ENCODE assay signal across 13 mouse cellular contexts in the genomic region with DNA sequence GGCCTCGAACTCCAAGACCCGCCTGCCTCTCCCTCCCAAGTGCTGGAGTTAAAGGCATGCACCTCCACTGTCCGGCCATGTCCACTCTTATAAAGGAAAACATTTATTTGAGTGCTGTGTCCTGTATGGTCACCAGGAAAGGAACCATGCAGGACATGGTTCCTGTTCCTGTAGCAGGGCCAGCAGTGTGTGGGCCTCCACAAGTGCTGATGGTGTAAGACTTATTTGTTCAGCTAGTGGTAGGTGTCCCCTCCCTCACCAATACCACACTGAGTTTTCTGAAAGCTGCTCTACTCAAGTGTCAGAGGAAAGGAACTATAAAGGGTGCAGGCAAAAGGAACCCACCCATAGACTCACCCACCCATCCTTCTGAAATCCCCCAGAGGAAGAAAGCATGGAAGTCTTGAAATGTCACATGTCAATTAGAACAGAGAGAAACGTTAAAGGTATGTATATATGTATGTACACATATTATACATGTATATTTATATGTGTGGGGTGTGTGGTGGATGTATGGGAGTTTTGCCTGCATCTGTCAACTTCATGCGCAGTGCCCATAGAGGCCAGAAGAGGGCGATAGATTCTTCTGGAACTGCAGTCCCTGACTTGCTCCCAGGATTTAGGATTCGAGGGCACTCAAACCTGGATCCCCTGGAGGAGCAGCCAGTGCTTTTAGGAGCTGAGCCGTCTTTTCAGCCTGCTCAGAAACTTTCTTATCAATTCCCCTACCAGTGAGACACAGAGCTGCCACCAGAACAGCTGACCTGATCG. TPM values are rescaled to one million over a fixed set of nuclear protein-coding genes. Genes with fewer than 3 reads are reported as not detected.
DNase-seq lines count a peak whose midpoint lies in the region; ATAC-seq and TF ChIP-seq lines count a peak whose summit lies in the region.
"Not testable (repeated sequence)": the region's sequence is repeated elsewhere in the genome, so short reads cannot be mapped to it uniquely, and the experiment has no call there.
"Had no signal": no experiment of that assay in that cellular context is flagged by ENCODE, and none has a peak within 500 bp of the region (broad histone marks: within the 10 kb centered on the region; RNA-seq: fewer than 3 reads in every experiment).

No protein-coding gene starts in this region.

- peak; percentile 29 to 38 (median 35); a peak in 4 of 6 replicates for TF ChIP-seq CTCF in MEL (IDR thresholded peaks at IDR 0.05 in 2 of 3, conservative IDR thresholded peaks at IDR 0.05 in 1 of 3; ENCODE audit: control insufficient read depth in 1 of 3, insufficient read depth in 1 of 3, low read depth in 2 of 3, low read length in 3 of 3, poor library complexity in 1 of 3, severe bottlenecking in 1 of 3)
- peak; percentile 82 for TF ChIP-seq CTCF in liver, embryonic 14.5 days (IDR thresholded peaks at IDR 0.05; ENCODE audit: low read depth)
- peak; percentile 67; the same call in 1 of the 2 replicates for TF ChIP-seq CTCF in testis, adult 2 months (IDR thresholded peaks at IDR 0.05; ENCODE audit: control insufficient read depth, insufficient read depth, insufficient replicate concordance, low read depth, low read length)

- DNase-seq in MEL (ENCODE audit: low read depth, low spot score): peak; percentile 40
- peak; percentile 15 for DNase-seq in cerebellum, adult 8-10 months
- peak; percentile 49 for DNase-seq in forebrain, embryonic 14.5 days (ENCODE audit: low spot score)
- DNase-seq in heart, postnatal 36 days: peak; percentile 45 to 56
- peak; percentile 33 for DNase-seq in layer of hippocampus, adult 11-12 months (ENCODE audit: low spot score)
- not testable (repeated sequence) for DNase-seq in liver, embryonic 14.5 days (ENCODE audit: low read depth in 3 of 3, low spot score in 3 of 3)

- not testable (repeated sequence) for H3K4me2 ChIP-seq in forebrain, embryonic 14.5 days (ENCODE audit: low read length); liver, embryonic 14.5 days (ENCODE audit: low read depth); neural tube, embryonic 14.5 days (ENCODE audit: low read depth, low read length)

- not testable (repeated sequence) for H3K9me3 ChIP-seq in MEL (replicated peaks; ENCODE audit: insufficient read depth, low read length); forebrain, embryonic 14.5 days (replicated peaks; ENCODE audit: control insufficient read depth, low read length); liver, embryonic 14.5 days (ENCODE audit: control insufficient read depth, low read length); neural tube, embryonic 14.5 days (ENCODE audit: control insufficient read depth, low read length)

- not testable (repeated sequence) for H3K79me2 ChIP-seq in MEL (ENCODE audit: control insufficient read depth, insufficient read depth, low read length, poor library complexity)

- not testable (repeated sequence) for H3K9ac ChIP-seq in MEL (ENCODE audit: control insufficient read depth, low read depth, low read length, poor library complexity, severe bottlenecking); forebrain, embryonic 14.5 days (ENCODE audit: low read length); liver, embryonic 14.5 days (replicated peaks); neural tube, embryonic 14.5 days (replicated peaks; ENCODE audit: low read depth, low read length)

- TF ChIP-seq POLR2A in MEL (IDR thresholded peaks at IDR 0.05; ENCODE audit: control insufficient read depth in 1 of 2, insufficient read depth in 1 of 2, low read depth in 1 of 2, low read length in 2 of 2, poor library complexity in 1 of 2); testis, adult 2 months (IDR thresholded peaks at IDR 0.05; ENCODE audit: control insufficient read depth, low read depth, low read length): not testable (repeated sequence)

- ATAC-seq in forebrain, embryonic 14.5 days: peak; percentile 23; the same call in 1 of the 2 replicates
- not testable (repeated sequence) for ATAC-seq in liver, embryonic 14.5 days (ENCODE audit: insufficient read depth)
- peak; percentile 42; the same call in 1 of the 2 replicates for ATAC-seq in neural tube, embryonic 14.5 days (ENCODE audit: low read depth)

- intact Hi-C loops in heart, postnatal 36 days (cut with DNase I): loop anchor here (10.0 kb wide), 2 partner anchors 313 to 367 kb away; partner anchors contain the start of genes Ccnb1ip1 and Parp2

- not testable (repeated sequence) for H3K4me1 ChIP-seq in MEL (ENCODE audit: control insufficient read depth in 1 of 2, insufficient read depth in 2 of 2, low read length in 2 of 2); forebrain, embryonic 14.5 days (ENCODE audit: control insufficient read depth, insufficient read depth, low read length); liver, embryonic 14.5 days (replicated peaks; ENCODE audit: control insufficient read depth in 2 of 2, insufficient read depth in 2 of 2, low read length in 1 of 2); neural tube, embryonic 14.5 days (ENCODE audit: control insufficient read depth, insufficient read depth, low read length); testis, adult 2 months (ENCODE audit: control insufficient read depth, insufficient read depth, low read length)

- not testable (repeated sequence) for H3K27me3 ChIP-seq in MEL (ENCODE audit: control insufficient read depth in 1 of 2, insufficient read depth in 2 of 2, low read length in 2 of 2); forebrain, embryonic 14.5 days (replicated peaks; ENCODE audit: control insufficient read depth, insufficient read depth, low read length); liver, embryonic 14.5 days (ENCODE audit: control insufficient read depth, insufficient read depth, low read length); neural tube, embryonic 14.5 days (ENCODE audit: control insufficient read depth, insufficient read depth, low read length); testis, adult 2 months (ENCODE audit: control insufficient read depth, insufficient read depth, low read length)

- not testable (repeated sequence) for TF ChIP-seq EP300 in MEL (IDR thresholded peaks at IDR 0.05; ENCODE audit: low read depth in 1 of 2, low read length in 2 of 2); liver, embryonic 14.5 days (IDR thresholded peaks at IDR 0.05; ENCODE audit: low read depth)

- peak; percentile 8; the same call in 1 of the 2 replicates for TF ChIP-seq RAD21 in MEL (IDR thresholded peaks at IDR 0.05; ENCODE audit: low read depth, low read length)

- H3K4me3 ChIP-seq in MEL (ENCODE audit: control insufficient read depth in 1 of 2, insufficient read depth in 1 of 2, low read depth in 2 of 2, low read length in 2 of 2); forebrain, embryonic 14.5 days (ENCODE audit: low read depth, low read length); liver, embryonic 14.5 days (ENCODE audit: insufficient read depth in 1 of 2, low read depth in 2 of 2, low read length in 2 of 2); neural tube, embryonic 14.5 days (ENCODE audit: low read depth, low read length); testis, adult 2 months (ENCODE audit: control insufficient read depth, low read depth, low read length): not testable (repeated sequence)

- not testable (repeated sequence) for H3K27ac ChIP-seq in MEL (ENCODE audit: control insufficient read depth, low read depth, low read length); forebrain, embryonic 14.5 days (ENCODE audit: low read depth, low read length); liver, embryonic 14.5 days; neural tube, embryonic 14.5 days (ENCODE audit: low read depth, low read length); testis, adult 2 months (ENCODE audit: control insufficient read depth, insufficient read depth, low read depth, low read length)

- 38% methylated on average over 9 of the region's 9 CpGs for WGBS in forebrain, embryonic 14.5 days
- 29% methylated on average over 9 of the region's 9 CpGs for WGBS in liver, embryonic 14.5 days (ENCODE audit: insufficient replicate concordance)
- 37% methylated on average over 9 of the region's 9 CpGs for WGBS in neural tube, embryonic 14.5 days

- not testable (repeated sequence) for H3K36me3 ChIP-seq in MEL (ENCODE audit: control insufficient read depth in 1 of 2, insufficient read depth in 2 of 2, low read length in 2 of 2); forebrain, embryonic 14.5 days (ENCODE audit: control insufficient read depth, insufficient read depth, low read length); liver, embryonic 14.5 days (replicated peaks; ENCODE audit: control insufficient read depth, insufficient read depth, low read depth); neural tube, embryonic 14.5 days (ENCODE audit: control insufficient read depth, insufficient read depth, low read length); testis, adult 2 months (ENCODE audit: control insufficient read depth, insufficient read depth, low read length)

RNA-seq across cellular contexts. Expression of gene Rnase2b, which starts 10.2 kb away (rescaled TPM):
- not detected in 2 replicates for total RNA-seq in MEL (2012; rRNA removed)
- not detected for polyA plus RNA-seq in MEL (2012; ENCODE audit: insufficient read depth in 1 of 2, insufficient read length in 2 of 2, low read depth in 1 of 2, low replicate concordance in 2 of 2, missing spikeins in 1 of 2)
- not detected in 2 replicates for polyA plus RNA-seq in forebrain, embryonic 14.5 days (2014; fragmentation: Nextera tagmentation; extraction: Ambion mirVana)
- not detected for total RNA-seq in heart, postnatal 36 days (2021)
- polyA plus RNA-seq in liver, embryonic 14.5 days (2012; rRNA removed): not detected in 2 replicates
- not detected in 2 replicates for polyA plus RNA-seq in liver, embryonic 14.5 days (2014; fragmentation: Nextera tagmentation; extraction: Ambion mirVana)
- polyA plus RNA-seq in neural tube, embryonic 14.5 days (2014; fragmentation: Nextera tagmentation; extraction: Ambion mirVana): not detected in 2 replicates
- polyA plus RNA-seq in testis, adult 2 months (2012; rRNA removed): not detected in 2 replicates
- total RNA-seq: heart, postnatal 25 days had no signal
- polyA plus RNA-seq: embryonic facial prominence, embryonic 15.5 days; limb, embryonic 13.5 days; neural tube, embryonic 13.5 days; Patski had no signal

RNA-seq across cellular contexts. Expression of gene Rnase1, which starts 25.7 kb away (rescaled TPM):
- total RNA-seq in MEL (2012; rRNA removed): not detected in 2 replicates
- polyA plus RNA-seq in MEL (2012; ENCODE audit: insufficient read depth in 1 of 2, insufficient read length in 2 of 2, low read depth in 1 of 2, low replicate concordance in 2 of 2, missing spikeins in 1 of 2): under 1 TPM in 1 of 2 experiments, not detected in 1; 0.07 TPM
- 0.18 TPM in 1 of 2 replicates, not detected in the other for polyA plus RNA-seq in forebrain, embryonic 14.5 days (2014; fragmentation: Nextera tagmentation; extraction: Ambion mirVana)
- 1 to 10 TPM in 1 of 2 experiments, under 1 TPM in 1; 0.80 to 1.1 TPM for total RNA-seq in heart, postnatal 36 days (2021)
- not detected in 2 replicates for polyA plus RNA-seq in liver, embryonic 14.5 days (2012; rRNA removed)
- not detected in 2 replicates for polyA plus RNA-seq in liver, embryonic 14.5 days (2014; fragmentation: Nextera tagmentation; extraction: Ambion mirVana)
- 1.1 and 1.2 TPM in 2 replicates for polyA plus RNA-seq in neural tube, embryonic 14.5 days (2014; fragmentation: Nextera tagmentation; extraction: Ambion mirVana)
- 0.56 and 0.84 TPM in 2 replicates for polyA plus RNA-seq in testis, adult 2 months (2012; rRNA removed)
- polyA plus RNA-seq: Patski had no signal

RNA-seq across cellular contexts. Expression of gene Ang2, which starts 26.7 kb away (rescaled TPM):
- not detected in 2 replicates for total RNA-seq in MEL (2012; rRNA removed)
- polyA plus RNA-seq in MEL (2012; ENCODE audit: insufficient read depth in 1 of 2, insufficient read length in 2 of 2, low read depth in 1 of 2, low replicate concordance in 2 of 2, missing spikeins in 1 of 2): not detected
- polyA plus RNA-seq in forebrain, embryonic 14.5 days (2014; fragmentation: Nextera tagmentation; extraction: Ambion mirVana): not detected in 2 replicates
- not detected for total RNA-seq in heart, postnatal 36 days (2021)
- not detected in 2 replicates for polyA plus RNA-seq in liver, embryonic 14.5 days (2012; rRNA removed)
- polyA plus RNA-seq in liver, embryonic 14.5 days (2014; fragmentation: Nextera tagmentation; extraction: Ambion mirVana): not detected in 2 replicates
- not detected in 2 replicates for polyA plus RNA-seq in neural tube, embryonic 14.5 days (2014; fragmentation: Nextera tagmentation; extraction: Ambion mirVana)
- not detected in 2 replicates for polyA plus RNA-seq in testis, adult 2 months (2012; rRNA removed)
- total RNA-seq: heart, postnatal 25 days had no signal
- polyA plus RNA-seq: limb, embryonic 13.5 days; neural tube, embryonic 13.5 days; Patski had no signal

RNA-seq across cellular contexts. Expression of gene Ear14, which starts 30.9 kb away (rescaled TPM):
- total RNA-seq in MEL (2012; rRNA removed): not detected in 2 replicates
- not detected for polyA plus RNA-seq in MEL (2012; ENCODE audit: insufficient read depth in 1 of 2, insufficient read length in 2 of 2, low read depth in 1 of 2, low replicate concordance in 2 of 2, missing spikeins in 1 of 2)
- not detected in 2 replicates for polyA plus RNA-seq in forebrain, embryonic 14.5 days (2014; fragmentation: Nextera tagmentation; extraction: Ambion mirVana)
- not detected for total RNA-seq in heart, postnatal 36 days (2021)
- not detected in 2 replicates for polyA plus RNA-seq in liver, embryonic 14.5 days (2012; rRNA removed)
- polyA plus RNA-seq in liver, embryonic 14.5 days (2014; fragmentation: Nextera tagmentation; extraction: Ambion mirVana): not detected in 2 replicates
- polyA plus RNA-seq in neural tube, embryonic 14.5 days (2014; fragmentation: Nextera tagmentation; extraction: Ambion mirVana): not detected in 2 replicates
- not detected in 2 replicates for polyA plus RNA-seq in testis, adult 2 months (2012; rRNA removed)
- total RNA-seq: heart, postnatal 25 days had no signal
- polyA plus RNA-seq: embryonic facial prominence, embryonic 15.5 days; limb, embryonic 13.5 days; neural tube, embryonic 13.5 days; Patski had no signal

RNA-seq across cellular contexts. Expression of gene Rnase6, which starts 48.6 kb away (rescaled TPM):
- total RNA-seq in MEL (2012; rRNA removed): 65.0 and 73.4 TPM in 2 replicates
- polyA plus RNA-seq in MEL (2012; ENCODE audit: insufficient read depth in 1 of 2, insufficient read length in 2 of 2, low read depth in 1 of 2, low replicate concordance in 2 of 2, missing spikeins in 1 of 2): 10 to 100 TPM in 1 of 2 experiments, not detected in 1; 49.2 TPM
- 0.33 and 1.3 TPM in 2 replicates for polyA plus RNA-seq in forebrain, embryonic 14.5 days (2014; fragmentation: Nextera tagmentation; extraction: Ambion mirVana)
- total RNA-seq in heart, postnatal 36 days (2021): under 1 TPM; 0.28 to 0.87 TPM
- 1.9 and 2.8 TPM in 2 replicates for polyA plus RNA-seq in liver, embryonic 14.5 days (2012; rRNA removed)
- 3.6 TPM in 2 replicates for polyA plus RNA-seq in liver, embryonic 14.5 days (2014; fragmentation: Nextera tagmentation; extraction: Ambion mirVana)
- polyA plus RNA-seq in neural tube, embryonic 14.5 days (2014; fragmentation: Nextera tagmentation; extraction: Ambion mirVana): 0.50 TPM in 1 of 2 replicates, not detected in the other
- polyA plus RNA-seq in testis, adult 2 months (2012; rRNA removed): 0.63 and 0.93 TPM in 2 replicates
- polyA plus RNA-seq: Patski had no signal
